Mouse (Mus musculus) erythroblast, embryonic 14.5 days (primary cell): ENCODE results near the gene Acvrl1. TPM values are rescaled to one million over a fixed set of nuclear protein-coding genes. Genes with fewer than 3 reads are reported as not detected.
"Not testable (repeated sequence)": the region's sequence is repeated elsewhere in the genome, so short reads cannot be mapped to it uniquely, and the experiment has no call there.

Source experiments
- H3K27me3 ChIP-seq: 2 replicates; pipeline ENCODE4 v1.6.1; 2012; ENCODE audit warnings: inconsistent platforms; ENCODE audit not compliant: control insufficient read depth
- H3K36me3 ChIP-seq: 2 replicates; pipeline ENCODE4 v1.6.1; 2012; ENCODE audit warnings: mild to moderate bottlenecking, inconsistent platforms; ENCODE audit not compliant: control insufficient read depth
- H3K4me1 ChIP-seq: 2 replicates; pipeline ENCODE4 v1.6.1; 2012; ENCODE audit warnings: inconsistent platforms; ENCODE audit not compliant: control insufficient read depth
- H3K4me3 ChIP-seq: replicated peaks from 2 replicates; pipeline ENCODE3; 2012; ENCODE audit warnings: moderate library complexity, mild to moderate bottlenecking, inconsistent platforms
- H3K9me3 ChIP-seq: 2 replicates; pipeline ENCODE4 v1.6.1; 2012; ENCODE audit warnings: low read length, inconsistent platforms, mixed read lengths; ENCODE audit not compliant: control insufficient read depth
- GATA1 ChIP-seq: IDR thresholded peaks from 2 replicates; pipeline ENCODE4 v1.6.1; 2012; ENCODE audit warnings: low read length, inconsistent platforms, mixed read lengths
- TAL1 ChIP-seq: IDR thresholded peaks from 3 replicates; pipeline ENCODE4 v1.6.1; 2012; ENCODE audit warnings: low read length, inconsistent platforms, mixed read lengths
- polyA plus RNA-seq: library from polyadenylated mRNA; stranded (reverse); fragments of >175 nt; gene quantifications from 2 replicates; pipeline ENCODE4 v1.2.3, GENCODE M21; 2012

The Acvrl1 gene
- polyA plus RNA-seq, 1 experiment = not detected

DNA sequence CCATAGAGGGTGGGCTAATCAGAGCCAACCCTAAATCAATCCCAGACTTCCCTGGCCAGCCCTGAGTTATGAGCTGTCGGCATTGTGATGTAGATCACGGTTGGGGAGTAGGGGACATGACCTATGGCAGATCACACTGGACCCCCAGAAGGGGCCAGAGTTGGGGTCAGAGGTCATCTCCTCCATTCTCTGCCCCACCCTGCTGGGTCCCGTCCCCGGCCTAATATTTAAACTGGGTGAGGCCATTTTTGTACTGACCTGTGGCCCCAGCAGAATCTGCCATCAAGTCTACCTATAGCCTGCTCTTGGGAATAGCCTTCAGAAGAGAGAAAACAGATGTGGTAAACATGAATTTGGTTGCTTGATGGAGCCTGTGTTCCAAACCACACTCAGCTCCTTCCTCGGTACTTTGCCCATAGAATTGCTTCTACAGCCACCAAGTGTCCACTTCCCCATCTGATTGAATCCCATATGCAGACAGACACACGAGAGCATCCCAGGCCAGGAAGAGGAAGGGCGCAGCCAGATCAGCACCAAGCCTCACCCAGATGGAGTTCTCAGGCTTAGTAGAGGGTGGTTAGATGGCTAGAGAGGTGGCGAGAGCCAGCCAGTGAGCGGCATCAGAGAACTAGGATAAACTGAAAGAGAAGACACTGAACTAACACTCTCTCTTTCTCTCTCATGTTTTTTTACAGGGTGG is 24.6 kb upstream of the Acvrl1 start:
- TF ChIP-seq GATA1 = no peak
- TF ChIP-seq TAL1 = no peak
- Histone ChIP-seq H3K36me3 (no peaks in the 10 kb centered on the region), H3K9me3 (no peaks in the 10 kb centered on the region), H3K27me3 (peaks cover 2% of the 10 kb centered on the region), H3K4me3 (no peak overlapping the region), H3K4me1 (peaks cover 3% of the 10 kb centered on the region)

DNA sequence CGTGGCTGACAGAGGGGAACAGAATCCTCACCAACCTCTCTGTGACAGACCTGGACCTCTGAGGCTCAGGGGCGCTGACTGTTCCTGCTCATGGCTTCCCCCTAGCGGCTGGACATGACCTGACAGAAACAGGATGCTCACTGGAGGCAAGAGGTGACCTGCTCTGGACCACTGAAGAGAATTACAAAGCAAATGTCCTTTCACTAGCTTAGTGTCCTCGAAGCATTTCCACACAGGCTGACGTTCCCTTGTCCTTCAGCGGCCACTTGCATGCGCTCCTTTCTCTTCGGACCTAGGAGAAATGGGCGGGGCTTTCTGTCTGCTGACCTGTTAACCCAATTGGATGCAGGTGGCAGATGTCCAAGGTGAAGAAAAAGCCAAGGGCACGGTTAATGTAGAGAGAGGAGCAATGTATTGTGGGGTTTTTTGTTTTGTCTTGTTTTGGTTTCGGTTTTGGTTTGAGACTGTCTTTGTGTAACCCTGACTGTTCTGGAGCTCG is 22.8 kb upstream of the Acvrl1 start:
- Histone ChIP-seq H3K36me3 (no peaks in the 10 kb centered on the region), H3K4me3 (no peak overlapping the region), H3K4me1 (peaks cover 3% of the 10 kb centered on the region), H3K27me3 (no peaks in the 10 kb centered on the region), H3K9me3 (no peaks in the 10 kb centered on the region)
- TF ChIP-seq GATA1 = no peak
- no peak for TF ChIP-seq TAL1

DNA sequence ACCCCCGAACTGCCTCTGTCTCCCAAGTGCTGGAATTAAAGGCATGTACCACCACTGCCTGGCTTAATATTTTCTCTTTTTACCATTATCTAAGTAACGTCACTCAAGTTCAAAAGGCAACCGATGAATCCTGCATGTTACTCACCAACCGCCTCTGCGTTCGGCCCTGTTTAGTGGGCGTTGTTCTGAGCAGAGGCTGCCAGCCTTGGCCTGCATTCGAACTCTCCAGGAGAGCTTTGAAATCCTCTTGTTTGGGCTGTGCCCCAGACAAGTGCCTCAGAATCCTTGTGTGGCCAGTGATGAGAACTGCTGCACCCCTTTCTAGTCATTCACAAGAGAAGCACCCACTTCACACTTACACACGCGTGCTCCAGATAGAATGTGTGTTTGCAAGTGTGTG is 22.3 kb upstream of the Acvrl1 start:
- no peak for TF ChIP-seq GATA1
- no peak for TF ChIP-seq TAL1
- H3K4me1 ChIP-seq = peaks cover 3% of the 10 kb centered on the region
- no peaks in the 10 kb centered on the region for H3K27me3 ChIP-seq
- no peak overlapping the region for H3K4me3 ChIP-seq
- no peaks in the 10 kb centered on the region for H3K9me3 ChIP-seq
- H3K36me3 ChIP-seq = no peaks in the 10 kb centered on the region

DNA sequence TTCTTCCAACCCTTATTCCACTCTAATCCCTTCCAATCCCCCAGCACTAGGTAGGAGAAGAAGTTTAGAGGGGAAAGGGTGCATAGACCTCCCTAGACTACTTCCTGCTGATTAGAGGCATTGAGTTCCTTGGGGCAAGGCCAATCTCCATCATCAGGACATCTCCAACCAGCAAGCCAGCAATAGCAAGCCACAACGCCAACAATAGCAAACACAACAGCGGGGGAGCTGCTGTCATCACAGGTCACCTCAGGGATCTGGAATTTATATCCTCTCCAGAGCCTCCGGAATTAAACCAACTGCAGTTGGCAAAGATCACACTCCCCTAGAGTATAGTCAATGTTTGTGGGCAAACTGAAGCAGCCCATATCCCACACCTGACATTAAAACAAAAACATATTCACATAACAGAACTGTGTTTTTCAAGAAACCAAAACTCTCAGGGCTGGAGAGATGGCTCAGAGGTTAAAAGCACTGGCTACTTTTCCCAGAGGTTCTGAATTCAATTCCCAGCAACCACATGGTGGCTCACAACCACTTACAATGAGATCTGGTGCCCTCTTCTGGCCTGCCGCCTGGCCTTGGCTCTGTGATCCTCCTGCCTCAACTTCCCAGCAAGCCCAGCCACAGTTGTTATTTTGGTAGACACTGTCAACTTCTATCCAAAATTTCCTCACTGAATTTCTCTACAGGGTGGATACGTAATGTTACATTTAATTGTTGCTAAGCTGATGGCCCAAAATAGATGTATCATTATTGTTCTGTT is 20.2 kb upstream of the Acvrl1 start:
- H3K9me3 ChIP-seq = no peaks in the 10 kb centered on the region
- no peaks in the 10 kb centered on the region for H3K27me3 ChIP-seq
- H3K4me1 ChIP-seq = peaks cover 3% of the 10 kb centered on the region
- no peak overlapping the region for H3K4me3 ChIP-seq
- no peaks in the 10 kb centered on the region for H3K36me3 ChIP-seq
- TF ChIP-seq TAL1 (no peak), GATA1 (no peak)

DNA sequence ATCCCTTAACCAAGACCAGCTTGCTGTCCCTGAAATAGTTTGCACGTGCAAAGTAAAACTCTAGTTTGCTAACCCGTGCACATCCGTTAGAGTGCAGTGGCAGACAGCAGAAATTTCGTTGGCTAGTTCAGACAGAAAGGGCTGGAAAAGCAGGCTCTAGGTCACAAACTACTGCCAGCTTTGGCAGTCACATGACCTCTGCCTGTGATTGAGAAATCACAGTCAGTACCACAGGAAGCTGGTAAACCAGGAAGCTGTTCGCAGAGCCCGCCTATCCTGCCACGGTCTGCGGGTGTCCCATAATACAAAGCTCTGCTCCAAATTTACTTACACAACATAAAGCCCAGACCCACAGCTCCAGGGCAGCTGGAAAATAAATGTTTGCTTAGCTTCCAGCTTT is 15.1 kb upstream of the Acvrl1 start:
- H3K4me3 ChIP-seq = no peak overlapping the region
- H3K36me3 ChIP-seq = no peaks in the 10 kb centered on the region
- no peaks in the 10 kb centered on the region for H3K27me3 ChIP-seq
- H3K9me3 ChIP-seq = peaks cover 3% of the 10 kb centered on the region; the same call in 1 of the 2 replicates
- H3K4me1 ChIP-seq = no peaks in the 10 kb centered on the region
- TF ChIP-seq GATA1 = no peak
- TF ChIP-seq TAL1 = no peak

DNA sequence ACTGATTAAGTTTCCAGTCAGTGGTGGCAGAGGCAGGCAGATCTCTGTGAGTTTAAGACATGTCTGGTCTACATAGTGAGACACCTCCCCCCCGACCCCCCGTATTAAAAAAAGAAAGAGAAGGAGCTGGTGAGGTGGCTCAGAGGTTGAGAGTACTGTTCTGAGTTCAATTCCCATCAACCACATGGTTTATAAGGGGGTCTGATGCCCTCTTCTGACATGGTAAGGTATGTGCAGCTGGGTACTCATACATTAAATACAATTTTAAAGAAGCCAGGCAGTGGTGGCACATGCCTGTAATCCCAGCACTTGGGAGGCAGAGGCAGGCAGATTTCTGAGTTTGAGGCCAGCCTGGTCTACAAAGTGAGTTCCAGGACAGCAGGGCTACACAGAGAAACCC is 14.5 kb upstream of the Acvrl1 start:
- H3K27me3 ChIP-seq, H3K36me3 ChIP-seq, H3K4me3 ChIP-seq, H3K4me1 ChIP-seq, H3K9me3 ChIP-seq: not testable (repeated sequence)

DNA sequence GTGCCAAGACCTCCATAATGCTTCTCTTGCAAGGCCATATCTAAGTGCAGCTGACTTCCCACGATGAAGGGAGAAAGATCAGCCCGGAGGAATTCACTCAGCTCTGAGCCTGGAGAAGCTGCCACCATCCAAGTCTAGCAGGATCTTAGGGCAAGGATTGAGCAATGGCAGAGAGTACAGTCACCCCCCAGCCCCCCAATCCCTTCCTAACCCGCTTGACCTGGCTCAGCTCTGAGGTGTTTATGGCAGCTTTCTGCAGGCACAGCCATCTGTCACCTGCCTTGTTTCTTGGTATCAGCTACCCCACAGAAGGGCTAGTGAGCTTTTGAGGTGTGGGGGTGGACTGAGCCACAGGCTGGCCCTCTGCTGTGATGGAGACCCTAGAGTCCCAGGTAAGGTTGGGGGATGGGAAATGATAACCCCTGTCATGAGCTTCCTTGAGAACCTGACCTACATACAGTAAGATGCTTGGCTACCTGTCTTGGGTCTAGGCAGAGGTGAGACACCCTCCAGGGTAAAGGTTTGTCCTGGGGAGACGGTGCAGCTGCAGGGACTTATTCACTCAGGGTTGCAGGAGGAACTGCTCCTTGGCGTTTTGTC is 12.7 kb upstream of the Acvrl1 start, which contains the start of gene Ankrd33:
Gene Ankrd33 (plus strand): TSS at position 245 of the 600 bp plus-strand sequence.
- Histone ChIP-seq H3K27me3 (no peaks in the 10 kb centered on the region), H3K4me1 (no peaks in the 10 kb centered on the region), H3K4me3 (no peak within 1 kb of the TSS), H3K9me3 (peaks cover 3% of the 10 kb centered on the region; the same call in 1 of the 2 replicates), H3K36me3 (no peaks in the 10 kb centered on the region)
- TF ChIP-seq TAL1 = no peak
- TF ChIP-seq GATA1 = no peak

DNA sequence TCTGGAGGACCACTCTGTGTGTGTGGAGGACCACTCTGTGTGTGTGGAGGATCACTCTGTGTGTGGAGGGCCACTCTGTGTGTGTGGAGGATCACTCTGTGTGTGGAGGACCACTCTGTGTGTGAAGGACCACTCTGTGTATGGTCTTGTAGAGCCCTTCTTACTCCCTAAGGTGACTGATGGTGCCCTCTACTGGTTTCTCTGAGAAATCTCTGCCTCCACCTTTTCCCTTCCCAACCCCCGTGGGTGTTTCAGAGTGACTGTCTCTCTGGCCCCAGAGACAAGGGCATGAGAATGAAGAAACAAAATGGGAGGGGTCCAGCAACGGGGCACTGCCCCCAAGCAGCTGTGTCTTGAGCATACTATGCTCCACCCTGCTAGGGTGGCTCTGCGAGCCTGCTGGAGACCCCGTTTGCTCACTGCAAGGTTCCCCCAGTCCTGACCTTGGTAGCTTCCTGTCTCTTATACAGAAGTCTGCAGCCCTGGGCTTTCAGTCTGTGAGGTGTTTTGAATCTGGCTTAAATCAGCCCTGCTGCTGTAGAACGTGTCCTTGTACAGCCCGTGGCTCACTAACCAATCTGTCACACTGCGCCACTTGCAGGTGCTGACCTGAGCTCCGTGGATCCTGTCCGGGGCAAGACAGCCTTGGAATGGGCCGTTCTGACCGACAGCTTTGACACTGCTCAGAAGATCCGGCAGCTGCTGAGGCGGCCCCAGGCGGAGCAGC is 9.8 kb upstream of the Acvrl1 start:
- no peak for TF ChIP-seq TAL1
- TF ChIP-seq GATA1 = no peak
- Histone ChIP-seq H3K4me3 (no peak overlapping the region), H3K27me3 (no peaks in the 10 kb centered on the region), H3K4me1 (no peaks in the 10 kb centered on the region), H3K9me3 (peaks cover 3% of the 10 kb centered on the region; the same call in 1 of the 2 replicates), H3K36me3 (no peaks in the 10 kb centered on the region)
